Mouse (Mus musculus) kidney, adult 11 months (tissue): Measurements from ENCODE around the gene Erv3.

Experiments
- DNase-seq: peaks from one replicate; pipeline ENCODE4 v3.0.0; 2022

The Erv3 gene

GRCm38 (mm10) chr2:131862617-131863275 lies 3.2 kb upstream of the Erv3 start:
- no peak for DNase-seq

DNA sequence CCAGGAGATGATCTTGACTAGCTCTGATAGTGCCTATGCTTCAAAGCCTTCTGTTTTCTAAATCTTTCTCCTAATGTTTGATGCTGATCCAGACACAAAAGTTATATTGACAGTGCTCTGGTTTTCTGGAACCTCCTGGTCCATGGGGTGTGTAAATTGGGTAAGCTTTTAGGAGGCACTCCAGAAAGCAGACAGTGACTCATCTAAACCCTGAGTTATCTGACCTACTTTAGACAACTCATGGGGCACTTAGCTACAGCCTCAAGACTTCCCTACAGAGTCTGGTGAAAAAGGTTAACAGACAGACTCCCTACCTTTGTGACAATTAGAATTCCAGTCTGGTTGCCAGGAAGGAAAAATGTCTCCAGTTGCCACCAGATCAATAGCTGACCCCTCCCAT lies 1.7 kb downstream of the Erv3 start:
- DNase-seq = no peak

DNA sequence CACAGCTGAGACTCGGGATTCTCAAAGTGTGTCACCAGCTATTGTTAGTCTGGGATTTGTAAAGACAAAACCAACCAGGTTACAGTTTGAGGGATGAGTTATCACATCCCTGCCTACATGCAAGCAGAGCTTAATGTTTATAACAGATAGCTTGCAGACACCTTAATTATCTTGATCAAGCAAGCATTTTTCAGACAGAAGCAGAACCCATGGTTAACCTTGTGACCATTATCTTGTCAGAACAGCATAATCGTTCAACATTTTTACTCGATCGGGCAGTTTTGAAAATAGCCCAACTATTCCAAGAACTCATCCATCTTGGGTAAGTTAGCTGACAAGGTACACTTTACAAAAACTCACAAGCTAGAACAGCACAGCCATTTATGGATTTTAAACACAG lies 5.8 kb downstream of the Erv3 start:
- no peak for DNase-seq

GRCm38 (mm10) chr2:131851333-131852092 lies 8.0 kb downstream of the Erv3 start:
- no peak for DNase-seq

DNA sequence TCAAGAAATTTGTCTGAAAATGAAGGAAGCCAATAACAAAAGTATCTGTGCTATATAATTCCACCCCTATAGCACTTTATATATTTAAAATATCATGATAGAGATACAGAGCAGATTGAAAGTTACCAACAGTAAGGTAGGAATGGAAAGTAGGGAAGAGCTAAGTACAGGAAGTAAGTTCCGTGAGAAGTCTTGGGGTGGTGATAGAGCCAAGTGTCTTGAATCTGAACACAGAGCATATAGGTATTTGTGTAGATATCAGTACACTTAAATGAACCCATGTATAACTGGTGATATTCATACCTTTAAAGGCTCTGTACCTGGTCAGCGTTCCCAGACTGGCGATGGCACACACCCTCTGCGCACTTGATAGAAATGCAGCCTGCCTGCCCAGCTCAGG lies 9.5 kb downstream of the Erv3 start:
- DNase-seq = no peak

DNA sequence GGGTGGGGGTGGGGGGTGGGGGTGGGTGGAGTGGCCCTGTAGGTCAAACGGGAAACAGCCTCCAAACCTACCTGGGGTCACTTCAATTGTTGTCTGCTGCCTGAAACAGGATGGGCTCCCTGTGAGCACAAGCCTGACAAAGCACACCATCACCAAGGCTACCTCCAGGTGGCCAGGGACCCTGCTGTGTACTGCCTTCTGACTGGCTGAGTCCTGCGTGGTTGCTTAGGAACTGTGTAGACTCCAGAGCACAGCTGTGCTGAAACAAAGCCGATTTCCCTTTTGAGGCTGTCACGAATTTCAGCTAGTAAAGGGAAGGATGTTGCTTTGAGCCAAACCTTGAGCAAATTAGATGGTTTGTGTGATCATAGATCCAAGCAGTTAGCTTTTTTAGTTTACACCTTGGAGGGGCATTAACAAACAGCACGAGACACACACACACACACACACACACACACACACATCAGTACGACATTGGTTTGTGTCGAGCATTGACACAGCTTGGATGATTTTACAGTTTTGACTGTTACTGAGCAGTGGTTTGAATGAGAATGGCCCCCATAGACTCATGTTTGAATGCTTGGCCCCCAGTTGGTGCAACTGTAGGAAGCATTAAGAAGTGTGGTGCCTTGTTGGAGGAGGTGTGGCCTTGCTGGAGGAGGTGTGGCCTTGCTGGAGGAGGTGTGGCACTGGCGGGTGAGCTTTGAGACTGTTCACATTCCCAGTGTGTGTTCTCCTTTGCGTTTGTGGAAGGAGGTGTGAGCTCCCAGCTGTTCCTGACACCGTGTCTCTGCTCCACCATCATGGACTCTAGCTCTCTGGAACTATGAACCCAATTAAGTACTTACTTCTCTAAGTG lies 11.8 kb downstream of the Erv3 start:
- no peak for DNase-seq

DNA sequence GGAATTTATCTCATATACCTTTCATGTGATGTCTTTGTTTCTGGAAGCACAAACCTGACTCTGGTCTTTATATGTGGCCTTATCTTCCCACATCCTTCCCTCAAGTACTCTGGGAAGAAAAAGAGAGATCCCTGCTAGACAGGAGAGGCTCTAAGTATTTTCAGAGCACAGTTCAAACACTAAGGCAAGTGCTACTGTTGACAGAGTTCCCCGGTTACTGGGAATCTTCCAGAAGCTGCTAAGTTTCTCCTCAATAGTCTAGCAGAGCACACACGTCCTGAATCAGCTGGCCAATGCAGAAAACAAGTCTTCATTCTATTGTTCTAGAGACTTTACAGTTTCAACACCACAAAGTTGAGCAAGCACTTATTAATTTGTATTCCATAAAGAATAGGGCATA lies 12.7 kb downstream of the Erv3 start:
- DNase-seq = no peak

DNA sequence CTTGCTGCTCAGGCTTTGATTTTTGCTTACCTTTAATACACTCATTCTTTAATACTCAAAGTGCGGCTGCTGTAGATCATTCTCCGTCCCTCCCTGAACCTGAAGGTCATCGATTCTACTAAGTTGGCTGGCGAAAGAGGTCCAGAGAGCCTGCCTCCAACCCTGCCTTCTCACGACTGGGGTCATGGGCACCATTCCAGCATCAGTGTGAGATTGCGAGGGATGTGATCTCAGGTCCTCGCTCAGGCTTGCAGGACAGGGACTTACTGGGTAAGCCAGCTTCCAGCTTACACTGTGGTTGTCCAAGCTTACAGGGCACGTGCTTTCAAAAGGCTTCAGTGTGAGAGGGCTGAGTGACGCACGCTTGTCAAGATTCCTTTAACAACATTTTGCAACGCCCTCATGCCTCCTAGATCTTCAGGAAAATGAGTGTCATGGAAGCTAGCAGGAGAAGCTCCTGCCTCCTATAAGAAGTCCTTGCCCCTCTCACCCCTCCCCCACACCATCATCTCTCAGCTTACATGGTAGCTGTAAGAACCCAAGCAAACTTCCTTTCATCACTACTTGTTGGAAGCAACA lies 13.3 kb downstream of the Erv3 start:
- DNase-seq = no peak

GRCm38 (mm10) chr2:131845671-131846070 lies 13.9 kb downstream of the Erv3 start:
- DNase-seq = no peak

GRCm38 (mm10) chr2:131842568-131842967 lies 17.0 kb downstream of the Erv3 start:
- no peak for DNase-seq

DNA sequence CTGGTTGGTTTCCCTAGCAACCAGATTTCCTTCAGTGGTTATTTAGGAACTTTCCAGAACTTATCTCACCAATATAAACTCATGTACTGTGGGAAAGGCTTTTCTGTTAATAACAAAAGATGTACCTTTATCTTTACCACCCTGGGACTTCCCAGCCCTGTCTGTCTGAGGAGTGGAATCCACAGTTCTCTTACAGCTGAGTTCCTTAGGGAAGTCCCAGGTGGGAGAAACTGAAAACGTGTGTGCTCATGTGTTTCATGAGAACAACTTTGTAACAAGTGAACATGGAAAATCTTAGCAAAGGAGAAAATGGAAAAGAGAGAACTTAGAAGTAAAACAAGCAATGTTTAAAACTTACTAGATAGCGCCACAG lies 18.2 kb downstream of the Erv3 start:
- no peak for DNase-seq

DNA sequence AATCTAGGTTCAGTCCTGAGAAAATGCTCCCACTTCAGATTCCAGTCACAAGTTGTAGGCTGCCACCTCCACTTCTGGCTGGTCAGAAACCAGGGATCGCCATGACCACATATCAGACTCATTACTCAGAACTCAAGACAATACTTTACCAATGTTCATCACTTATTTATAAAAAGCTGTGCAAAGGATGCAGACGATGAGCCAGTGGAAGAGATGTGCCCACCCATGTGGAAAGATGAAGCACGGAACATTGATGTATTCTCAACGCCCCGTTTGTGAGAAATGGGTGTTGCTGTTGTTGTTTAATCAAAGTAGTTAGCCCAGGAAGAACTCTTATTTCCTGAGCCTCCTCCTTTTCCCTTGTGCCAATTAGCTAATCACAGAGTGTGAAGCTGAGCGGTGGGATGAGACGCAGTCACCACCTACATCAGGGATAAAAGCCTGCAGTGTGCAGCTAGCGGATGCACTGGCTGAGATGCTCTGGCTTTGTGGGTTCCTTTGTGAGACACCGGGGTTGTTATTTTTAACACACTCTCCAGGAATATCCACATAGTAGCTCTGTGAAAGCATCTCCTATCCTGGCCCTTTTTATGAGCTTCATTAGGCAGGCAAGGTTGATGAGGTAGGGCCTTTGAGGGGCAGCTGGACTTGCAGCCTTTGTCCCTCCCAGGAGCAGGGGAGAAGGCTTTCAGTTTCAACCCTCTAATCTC lies 18.8 kb downstream of the Erv3 start:
- DNase-seq = no peak

DNA sequence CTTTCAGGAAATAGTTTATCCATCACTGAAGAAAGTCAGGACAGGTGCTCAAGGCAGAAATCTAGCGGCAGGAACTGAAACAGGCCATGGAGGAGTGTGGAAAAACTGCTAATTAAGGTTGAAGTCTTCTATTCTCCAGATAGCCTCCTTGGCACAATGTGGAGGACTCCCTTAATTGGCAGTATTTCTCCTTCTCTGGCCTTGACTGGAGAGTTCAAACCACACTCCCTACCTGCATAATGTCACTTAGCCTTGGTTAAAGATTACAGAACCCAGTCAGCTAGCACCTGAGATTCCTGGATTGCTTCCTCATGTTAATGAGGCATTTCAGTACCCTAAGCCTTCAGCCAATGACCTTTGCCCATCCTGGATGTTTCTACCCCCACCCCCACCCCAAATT lies 25.3 kb downstream of the Erv3 start:
- DNase-seq = peak; percentile 71

GRCm38 (mm10) chr2:131831861-131832260 lies 27.7 kb downstream of the Erv3 start:
- no peak for DNase-seq

DNA sequence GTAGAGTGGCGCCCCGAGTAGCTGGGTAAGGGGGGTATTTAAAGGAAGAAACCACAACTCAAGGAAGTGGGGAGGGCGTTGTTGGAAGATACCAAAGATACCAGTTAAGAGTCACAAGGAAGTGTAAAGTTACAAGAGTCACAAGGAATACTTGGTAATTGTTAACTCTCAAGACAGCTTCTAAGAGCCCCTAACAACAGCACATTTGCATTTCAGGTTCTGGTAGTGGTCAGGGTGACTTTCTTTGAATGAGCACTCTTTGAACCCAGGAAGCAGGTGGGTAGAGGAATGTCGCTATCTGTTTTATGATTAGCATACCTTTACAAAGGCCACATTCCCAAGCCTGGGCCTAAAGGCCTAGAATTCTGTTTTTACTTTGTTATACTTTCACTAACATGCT lies 28.6 kb downstream of the Erv3 start:
- peak; percentile 14 for DNase-seq

- peak; percentile 11 for DNase-seq
Measured at GRCm38 (mm10) chr2:131827999-131828975, 31.3 kb downstream of the Erv3 start.

DNA sequence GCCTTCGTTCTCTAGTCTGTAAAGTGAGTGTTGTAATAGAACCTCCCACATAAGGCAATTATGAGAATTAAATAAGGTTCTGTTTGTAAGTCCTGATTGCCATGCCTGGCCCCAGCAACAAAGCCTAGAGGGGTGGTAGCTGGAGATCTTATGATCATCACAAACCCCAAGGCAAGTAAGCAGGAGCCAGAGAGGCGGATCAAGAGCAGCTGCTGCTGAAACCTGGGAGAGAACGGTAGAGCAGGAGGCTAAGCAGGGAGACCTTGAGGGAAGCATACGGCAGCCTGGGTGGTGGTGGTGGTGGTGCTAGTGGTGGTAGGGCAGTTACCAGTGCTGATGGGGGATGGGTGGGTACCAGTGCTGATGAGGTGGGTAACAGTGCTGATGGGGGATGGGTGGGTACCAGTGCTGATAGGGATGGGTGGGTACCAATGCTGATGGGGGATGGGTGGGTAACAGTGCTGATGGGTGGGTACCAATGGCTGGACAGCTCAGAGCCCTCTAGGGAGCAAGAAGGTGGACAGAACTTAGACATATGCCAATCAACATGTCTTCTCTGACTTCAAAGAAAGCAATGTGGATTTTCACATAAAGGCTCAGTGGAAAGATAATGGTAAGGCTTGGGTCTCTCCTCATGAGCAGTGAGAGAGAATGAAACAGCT lies 32.4 kb downstream of the Erv3 start:
- no peak for DNase-seq

- no peak for DNase-seq
Measured at GRCm38 (mm10) chr2:131825498-131825897, 34.0 kb downstream of the Erv3 start.

GRCm38 (mm10) chr2:131823931-131824330 lies 35.6 kb downstream of the Erv3 start:
- DNase-seq = no peak

- no peak for DNase-seq
Measured at GRCm38 (mm10) chr2:131822492-131822891, 37.1 kb downstream of the Erv3 start.

- DNase-seq = no peak
Measured at GRCm38 (mm10) chr2:131821708-131821990, 37.9 kb downstream of the Erv3 start.
